Mouse (Mus musculus): ENCODE measurements around the gene Sema3b.

Sema3b gene

DNA sequence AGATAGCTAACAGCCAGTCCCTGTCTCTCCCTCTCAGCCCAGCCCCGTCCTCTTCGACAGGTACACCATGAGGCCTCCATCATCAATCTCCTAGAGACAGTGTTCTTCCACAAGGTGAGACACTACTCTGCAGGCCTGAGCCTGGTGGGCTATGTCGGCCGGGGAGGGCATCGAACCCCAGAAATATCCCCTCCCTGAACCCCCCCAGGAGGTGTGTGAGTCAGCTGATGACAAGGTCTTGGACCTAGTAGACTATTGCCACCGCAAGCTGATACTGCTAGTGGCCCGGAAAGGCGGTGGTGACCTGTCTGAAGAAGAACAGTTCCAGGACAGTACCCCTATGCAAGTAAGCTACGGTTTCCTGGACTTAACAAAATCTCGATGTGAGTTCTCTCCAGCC, 60.2 kb downstream of the Sema3b start:
- no peak for DNase-seq (ENCODE audit: low read depth, low spot score)

DNA sequence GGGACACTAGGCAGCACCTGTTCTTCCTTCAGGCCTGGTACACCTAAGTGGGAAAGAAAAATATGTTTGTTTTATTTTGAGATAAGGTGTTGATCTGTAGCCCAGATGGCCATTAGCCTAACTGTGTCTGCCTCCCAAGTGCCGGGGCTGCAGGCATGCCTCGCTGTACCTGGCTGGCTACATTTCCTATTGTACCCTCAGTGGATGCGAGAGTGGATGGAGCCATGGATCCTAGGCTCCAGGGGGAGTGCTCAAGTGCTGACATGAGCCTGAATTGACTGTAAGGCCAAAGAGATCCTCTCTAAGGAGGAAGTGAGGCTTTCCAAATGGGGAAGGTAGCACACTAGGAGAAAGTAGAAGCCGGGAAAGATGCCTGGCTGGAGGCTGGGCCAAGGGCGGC, 61.1 kb downstream of the Sema3b start:
- DNase-seq (ENCODE audit: low read depth, low spot score): no peak

Data from CD4-positive, CD25-positive, alpha-beta regulatory T cell, adult 2 months (primary cell).